Mouse (Mus musculus): ENCODE results near the gene Rbm38. TPM values are rescaled to one million over a fixed set of nuclear protein-coding genes. Genes with fewer than 3 reads are reported as not detected.

Rbm38 gene
- 13.8 and 16.3 TPM in 2 replicates for polyA plus RNA-seq (2015; fragmentation: Nextera tagmentation; extraction: Ambion mirVana)

- Histone ChIP-seq H3K27me3 (replicated peaks) (peaks cover 28% of the 10 kb centered on the region), H3K27ac (no peak within 1 kb of the TSS), H3K4me3 (peak within 1 kb of the TSS; percentile 79), H3K9ac (0 out of 2 replicates have a peak within 1 kb of the TSS, but pooled peaks have one; percentile 5), H3K4me1 (peaks cover 44% of the 10 kb centered on the region), H3K4me2 (peak within 1 kb of the TSS; percentile 73), H3K9me3 (no peaks in the 10 kb centered on the region), H3K36me3 (replicated peaks) (0 out of 2 replicates have a peak, but pooled peaks cover under 1% of the 10 kb centered on the region)
- 24% methylated on average over 11 of the region's 11 CpGs for WGBS
- no peak for ATAC-seq (replicated peaks)
Measured at GRCm38 (mm10) chr2:173020430-173020829, at the start of gene Rbm38. Gene Rbm38 (plus strand): TSS chr2:173020498.

GRCm38 (mm10) chr2:172971865-172972264 lies 48.4 kb upstream of the Rbm38 start:
- Histone ChIP-seq H3K4me2 (no peak overlapping the region), H3K4me1 (peaks cover 7% of the 10 kb centered on the region; the same call in 1 of the 2 replicates), H3K4me3 (no peak overlapping the region), H3K9ac (no peak overlapping the region), H3K36me3 (replicated peaks) (no peaks in the 10 kb centered on the region), H3K27me3 (replicated peaks) (no peaks in the 10 kb centered on the region), H3K27ac (no peak overlapping the region), H3K9me3 (no peaks in the 10 kb centered on the region)
- WGBS, result 89% methylated on average over 2 of the region's 2 CpGs
- no peak for ATAC-seq (replicated peaks)

GRCm38 (mm10) chr2:172973806-172974565 lies 46.3 kb upstream of the Rbm38 start:
- no peaks in the 10 kb centered on the region for H3K27me3 ChIP-seq (replicated peaks)
- H3K4me1 ChIP-seq, result peaks cover 18% of the 10 kb centered on the region
- 37% methylated on average over 7 of the region's 7 CpGs for WGBS
- no peak for ATAC-seq (replicated peaks)
- no peak overlapping the region for H3K4me2 ChIP-seq
- H3K4me3 ChIP-seq, result no peak overlapping the region
- no peaks in the 10 kb centered on the region for H3K36me3 ChIP-seq (replicated peaks)
- H3K9ac ChIP-seq, result no peak overlapping the region
- H3K27ac ChIP-seq, result no peak overlapping the region
- no peaks in the 10 kb centered on the region for H3K9me3 ChIP-seq

- Histone ChIP-seq H3K36me3 (replicated peaks) (no peaks in the 10 kb centered on the region), H3K4me2 (no peak overlapping the region), H3K4me1 (peaks cover 18% of the 10 kb centered on the region), H3K9me3 (no peaks in the 10 kb centered on the region), H3K4me3 (no peak overlapping the region), H3K9ac (no peak overlapping the region), H3K27me3 (replicated peaks) (no peaks in the 10 kb centered on the region), H3K27ac (no peak overlapping the region)
- no peak for ATAC-seq (replicated peaks)
- WGBS, result 38% methylated on average over 7 of the region's 7 CpGs
Measured at GRCm38 (mm10) chr2:172974701-172975100, 45.6 kb upstream of the Rbm38 start.

GRCm38 (mm10) chr2:172975159-172975558 lies 45.1 kb upstream of the Rbm38 start:
- Histone ChIP-seq H3K9me3 (no peaks in the 10 kb centered on the region), H3K4me3 (no peak overlapping the region), H3K27me3 (replicated peaks) (no peaks in the 10 kb centered on the region), H3K27ac (no peak overlapping the region), H3K4me2 (no peak overlapping the region), H3K36me3 (replicated peaks) (no peaks in the 10 kb centered on the region), H3K4me1 (peaks cover 18% of the 10 kb centered on the region), H3K9ac (no peak overlapping the region)
- no peak for ATAC-seq (replicated peaks)
- WGBS, result 90% methylated on average over 6 of the region's 6 CpGs

- 0 out of 2 replicates have a peak, but pooled peaks have one; percentile 54 for ATAC-seq (replicated peaks)
- peak overlapping the region; percentile 31; the same call in 1 of the 2 replicates for H3K4me2 ChIP-seq
Measured at GRCm38 (mm10) chr2:172976661-172977238, 43.5 kb upstream of the Rbm38 start.

GRCm38 (mm10) chr2:172977409-172978130 lies 42.7 kb upstream of the Rbm38 start, which contains the start of gene Spo11:
Gene Spo11 (plus strand): TSS chr2:172977700.
- no peaks in the 10 kb centered on the region for H3K36me3 ChIP-seq (replicated peaks)
- H3K27me3 ChIP-seq (replicated peaks), result no peaks in the 10 kb centered on the region
- H3K9me3 ChIP-seq, result no peaks in the 10 kb centered on the region
- 13% methylated on average over 14 of the region's 14 CpGs for WGBS
- H3K4me1 ChIP-seq, result peaks cover 18% of the 10 kb centered on the region
- peak; percentile 60; the same call in 1 of the 2 replicates for ATAC-seq (replicated peaks)
- peak within 1 kb of the TSS; percentile 31 for H3K4me2 ChIP-seq
- H3K9ac ChIP-seq, result no peak within 1 kb of the TSS
- H3K27ac ChIP-seq, result peak within 1 kb of the TSS; percentile 36; the same call in 1 of the 2 replicates
- H3K4me3 ChIP-seq, result no peak within 1 kb of the TSS

More at GRCm38 (mm10) chr2:172976661-172977238, 43.5 kb upstream of the Rbm38 start:
- Histone ChIP-seq H3K4me1 (peaks cover 18% of the 10 kb centered on the region), H3K9me3 (no peaks in the 10 kb centered on the region), H3K36me3 (replicated peaks) (no peaks in the 10 kb centered on the region), H3K27me3 (replicated peaks) (no peaks in the 10 kb centered on the region), H3K27ac (no peak overlapping the region), H3K9ac (no peak overlapping the region), H3K4me3 (no peak overlapping the region)
- 30% methylated on average over 7 of the region's 7 CpGs for WGBS

GRCm38 (mm10) chr2:172978131-172978633 lies 42.1 kb upstream of the Rbm38 start:
- WGBS, result 51% methylated on average over 4 of the region's 4 CpGs
- no peak overlapping the region for H3K4me3 ChIP-seq
- H3K27ac ChIP-seq, result 0 out of 2 replicates have a peak overlapping the region, but pooled peaks have one; percentile 36
- H3K9me3 ChIP-seq, result no peaks in the 10 kb centered on the region
- peaks cover 18% of the 10 kb centered on the region for H3K4me1 ChIP-seq
- H3K4me2 ChIP-seq, result peak overlapping the region; percentile 31; the same call in 1 of the 2 replicates
- H3K9ac ChIP-seq, result no peak overlapping the region
- H3K36me3 ChIP-seq (replicated peaks), result no peaks in the 10 kb centered on the region
- no peaks in the 10 kb centered on the region for H3K27me3 ChIP-seq (replicated peaks)
- no peak for ATAC-seq (replicated peaks)

- H3K27me3 ChIP-seq (replicated peaks), result no peaks in the 10 kb centered on the region
- WGBS, result 95% methylated on average over 43 of the region's 43 CpGs
- H3K36me3 ChIP-seq (replicated peaks), result no peaks in the 10 kb centered on the region
- H3K9me3 ChIP-seq, result no peaks in the 10 kb centered on the region
- H3K27ac ChIP-seq, result no peak overlapping the region
- H3K4me2 ChIP-seq, result no peak overlapping the region
- no peak overlapping the region for H3K9ac ChIP-seq
- ATAC-seq (replicated peaks), result no peak
- no peak overlapping the region for H3K4me3 ChIP-seq
- peaks cover 18% of the 10 kb centered on the region for H3K4me1 ChIP-seq
Measured at GRCm38 (mm10) chr2:172979666-172980345, 40.5 kb upstream of the Rbm38 start.

- no peak for ATAC-seq (replicated peaks)
- WGBS, result 78% methylated on average over 9 of the region's 9 CpGs
Measured at GRCm38 (mm10) chr2:172982776-172983561, 37.3 kb upstream of the Rbm38 start.

GRCm38 (mm10) chr2:172990161-172990560 lies 30.1 kb upstream of the Rbm38 start:
- Histone ChIP-seq H3K4me1 (no peaks in the 10 kb centered on the region), H3K9me3 (no peaks in the 10 kb centered on the region), H3K4me3 (no peak overlapping the region), H3K27me3 (replicated peaks) (no peaks in the 10 kb centered on the region), H3K4me2 (no peak overlapping the region), H3K9ac (no peak overlapping the region), H3K27ac (no peak overlapping the region), H3K36me3 (replicated peaks) (no peaks in the 10 kb centered on the region)
- 74% methylated on average over 6 of the region's 6 CpGs for WGBS
- ATAC-seq (replicated peaks), result no peak

More at GRCm38 (mm10) chr2:172982776-172983561, 37.3 kb upstream of the Rbm38 start:
- Histone ChIP-seq H3K4me1 (peaks cover 2% of the 10 kb centered on the region; the same call in 1 of the 2 replicates), H3K4me2 (no peak overlapping the region), H3K36me3 (replicated peaks) (no peaks in the 10 kb centered on the region), H3K9me3 (no peaks in the 10 kb centered on the region), H3K9ac (no peak overlapping the region), H3K27me3 (replicated peaks) (no peaks in the 10 kb centered on the region), H3K27ac (no peak overlapping the region), H3K4me3 (no peak overlapping the region)
